Mouse (Mus musculus): ENCODE results near the gene Tnfrsf11a.

Gene Tnfrsf11a

GRCm38 (mm10) chr1:105832784-105833183 is 52.3 kb downstream of the Tnfrsf11a start:
- DNase-seq: no peak

- no peak for DNase-seq
These were observed 62.4 kb downstream of the Tnfrsf11a start for GRCm38 (mm10) chr1:105842950-105843349.

GRCm38 (mm10) chr1:105843386-105843785 is 62.9 kb downstream of the Tnfrsf11a start:
- DNase-seq: no peak

GRCm38 (mm10) chr1:105843856-105844255 is 63.3 kb downstream of the Tnfrsf11a start:
- no peak for DNase-seq

- no peak for DNase-seq
These were observed 64.0 kb downstream of the Tnfrsf11a start for GRCm38 (mm10) chr1:105844341-105845006.

GRCm38 (mm10) chr1:105846431-105846830 is 65.9 kb downstream of the Tnfrsf11a start:
- DNase-seq: no peak

- DNase-seq: no peak
These were observed 68.3 kb downstream of the Tnfrsf11a start for GRCm38 (mm10) chr1:105848806-105849205.

GRCm38 (mm10) chr1:105851341-105851740 is 70.8 kb downstream of the Tnfrsf11a start:
- DNase-seq: no peak

GRCm38 (mm10) chr1:105859740-105860139 is 79.2 kb downstream of the Tnfrsf11a start:
- no peak for DNase-seq

- no peak for DNase-seq
These were observed 96.1 kb downstream of the Tnfrsf11a start for GRCm38 (mm10) chr1:105876589-105876988.

- no peak for DNase-seq
These were observed 97.3 kb downstream of the Tnfrsf11a start for GRCm38 (mm10) chr1:105877808-105878207.

- no peak for DNase-seq
These were observed 97.9 kb downstream of the Tnfrsf11a start for GRCm38 (mm10) chr1:105878416-105878815.

- no peak for DNase-seq
These were observed 100.2 kb downstream of the Tnfrsf11a start for GRCm38 (mm10) chr1:105880555-105881304.

GRCm38 (mm10) chr1:105881466-105881865 is 100.9 kb downstream of the Tnfrsf11a start:
- no peak for DNase-seq

- DNase-seq: no peak
These were observed 103.0 kb downstream of the Tnfrsf11a start for GRCm38 (mm10) chr1:105883498-105883897.

- no peak for DNase-seq
These were observed 104.6 kb downstream of the Tnfrsf11a start for GRCm38 (mm10) chr1:105885101-105885500.

GRCm38 (mm10) chr1:105885575-105885974 is 105.1 kb downstream of the Tnfrsf11a start:
- no peak for DNase-seq

GRCm38 (mm10) chr1:105886358-105886757 is 105.8 kb downstream of the Tnfrsf11a start:
- no peak for DNase-seq

GRCm38 (mm10) chr1:105891032-105891725 is 110.7 kb downstream of the Tnfrsf11a start:
- peak; percentile 91 for DNase-seq

GRCm38 (mm10) chr1:105895019-105895418 is 114.5 kb downstream of the Tnfrsf11a start:
- no peak for DNase-seq
